Mouse (Mus musculus) midbrain, postnatal 0 days (tissue): ENCODE measurements at regions not wholly inside any gene's neighbourhood (a gene's known extent, or its start where the extent isn't known, plus 50 kb on each side); places are given as distances from the start of the nearest gene placed in this dataset.
A peak's percentile ranks its signal among the peaks of the same experiment; 100 is the strongest.

ENCODE experiments used
- ATAC-seq: fragments of 200-750 bp; cut with Nextera tagmentation; 2 replicates; pipeline ENCODE4 v1.8.0; 2017; ENCODE audit warnings: moderate number of reproducible peaks, mild to moderate bottlenecking, moderate TSS enrichment, moderate library complexity; ENCODE audit not compliant: low FRiP score
- DNase-seq: peaks from one replicate; pipeline ENCODE4 v3.0.0-alpha.2; 2015; ENCODE audit warnings: low spot score
- H3K27ac ChIP-seq: fragments of 300-500 bp; sonication (generic); 2 replicates; pipeline ENCODE4 v1.5.1; 2014; ENCODE audit warnings: low read depth, mild to moderate bottlenecking, low read length, mixed read lengths
- H3K27me3 ChIP-seq: fragments of 300-500 bp; sonication (generic); 2 replicates; pipeline ENCODE4 v1.6.1; 2014; ENCODE audit warnings: low read length, control low read depth, mixed read lengths; ENCODE audit not compliant: insufficient read depth
- H3K36me3 ChIP-seq: fragments of 300-500 bp; sonication (generic); 2 replicates; pipeline ENCODE4 v1.6.1; 2014; ENCODE audit warnings: low read length, control low read depth, mixed read lengths; ENCODE audit not compliant: insufficient read depth
- H3K4me1 ChIP-seq: fragments of 300-500 bp; sonication (generic); 2 replicates; pipeline ENCODE4 v1.6.1; 2014; ENCODE audit warnings: mild to moderate bottlenecking, control low read depth, antibody characterized with exemption, low read length, mixed read lengths; ENCODE audit not compliant: insufficient read depth
- H3K4me2 ChIP-seq: fragments of 300-500 bp; sonication (generic); 2 replicates; pipeline ENCODE4 v1.6.1; 2014; ENCODE audit warnings: low read depth, mild to moderate bottlenecking, low read length, mixed read lengths; ENCODE audit not compliant: poor library complexity, severe bottlenecking
- H3K4me3 ChIP-seq: fragments of 300-500 bp; sonication (generic); 2 replicates; pipeline ENCODE4 v1.5.1; 2014; ENCODE audit warnings: low read depth, mild to moderate bottlenecking, low read length, moderate library complexity
- H3K9ac ChIP-seq: fragments of 300-500 bp; sonication (generic); replicated peaks from 2 replicates; pipeline ENCODE4 v1.6.1; 2014; ENCODE audit warnings: mild to moderate bottlenecking, low read length, moderate library complexity, mixed read lengths; ENCODE audit not compliant: poor library complexity, severe bottlenecking
- H3K9me3 ChIP-seq: fragments of 300-500 bp; sonication (generic); 2 replicates; pipeline ENCODE4 v1.6.1; 2016; ENCODE audit warnings: low read length, control low read depth
- CTCF ChIP-seq: IDR thresholded peaks from 2 replicates; pipeline ENCODE4 v1.5.1; 2016; ENCODE audit warnings: antibody characterized with exemption, mild to moderate bottlenecking
- WGBS: fragments of 180-500 bp; shearing (Covaris S2); extraction: QIAGEN DNeasy Blood & Tissue Kit; methylation state at CpG from one replicate; pipeline ENCODE4 v1.1.7; 2014; 5-methylcytosine and 5-hydroxymethylcytosine counted together

DNA sequence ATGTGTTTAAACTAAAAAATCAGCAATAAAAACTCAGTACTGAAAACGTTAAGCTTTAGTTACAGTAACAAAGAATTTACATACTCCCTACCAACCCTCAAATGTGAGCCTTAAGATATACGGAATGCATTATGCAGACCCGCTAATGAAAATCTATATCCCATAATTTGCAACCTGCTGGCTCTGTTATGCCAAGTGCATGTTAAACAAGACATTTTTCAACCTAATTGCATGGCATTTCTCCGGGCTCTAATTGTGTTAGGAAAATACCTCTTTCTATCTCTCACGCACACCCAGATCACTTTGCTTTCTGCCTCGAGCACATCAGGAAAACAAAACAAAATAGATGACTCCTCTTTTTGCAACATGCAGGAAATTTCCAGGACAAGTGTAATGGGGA lies 368.6 kb upstream of the Mctp2 start:
- DNase-seq, result no peak

DNA sequence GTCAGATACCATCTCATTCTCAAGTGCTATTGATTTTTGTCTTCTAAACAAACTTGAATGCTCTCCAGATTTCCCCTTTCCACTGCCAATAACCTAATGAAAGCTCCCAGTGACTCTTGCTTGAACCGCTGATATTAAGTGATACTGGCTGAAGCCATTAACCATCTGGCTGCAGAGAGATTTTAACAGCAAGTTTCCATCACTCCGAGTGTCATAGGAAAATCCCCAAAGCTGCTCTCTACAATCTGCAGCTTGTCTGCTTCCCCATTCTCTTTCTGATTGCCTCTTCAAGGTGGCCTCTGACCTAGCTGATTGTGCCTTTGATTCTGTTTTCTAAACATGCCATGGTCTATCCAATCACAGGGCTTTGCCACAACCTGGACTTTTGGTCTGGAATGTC lies 379.4 kb upstream of the Mctp2 start:
- H3K4me1 ChIP-seq, result no peaks in the 10 kb centered on the region
- no peaks in the 10 kb centered on the region for H3K27me3 ChIP-seq
- H3K4me2 ChIP-seq, result no peak overlapping the region
- no peaks in the 10 kb centered on the region for H3K9me3 ChIP-seq
- H3K36me3 ChIP-seq, result no peaks in the 10 kb centered on the region
- H3K4me3 ChIP-seq, result no peak overlapping the region
- no peak for ATAC-seq
- no peak for TF ChIP-seq CTCF
- DNase-seq, result peak; percentile 38
- 63% methylated on average over 2 of the region's 2 CpGs for WGBS
- H3K9ac ChIP-seq, result no peak overlapping the region
- H3K27ac ChIP-seq, result no peak overlapping the region

More for the DNA sequence above, 368.6 kb upstream of the Mctp2 start:
- WGBS, result 49% methylated on average over 6 of the region's 6 CpGs
- H3K4me3 ChIP-seq, result no peak overlapping the region
- no peaks in the 10 kb centered on the region for H3K9me3 ChIP-seq
- TF ChIP-seq CTCF, result no peak
- H3K27me3 ChIP-seq, result no peaks in the 10 kb centered on the region
- H3K4me2 ChIP-seq, result no peak overlapping the region
- no peaks in the 10 kb centered on the region for H3K36me3 ChIP-seq
- ATAC-seq, result no peak
- no peaks in the 10 kb centered on the region for H3K4me1 ChIP-seq
- H3K27ac ChIP-seq, result no peak overlapping the region
- H3K9ac ChIP-seq, result no peak overlapping the region

DNA sequence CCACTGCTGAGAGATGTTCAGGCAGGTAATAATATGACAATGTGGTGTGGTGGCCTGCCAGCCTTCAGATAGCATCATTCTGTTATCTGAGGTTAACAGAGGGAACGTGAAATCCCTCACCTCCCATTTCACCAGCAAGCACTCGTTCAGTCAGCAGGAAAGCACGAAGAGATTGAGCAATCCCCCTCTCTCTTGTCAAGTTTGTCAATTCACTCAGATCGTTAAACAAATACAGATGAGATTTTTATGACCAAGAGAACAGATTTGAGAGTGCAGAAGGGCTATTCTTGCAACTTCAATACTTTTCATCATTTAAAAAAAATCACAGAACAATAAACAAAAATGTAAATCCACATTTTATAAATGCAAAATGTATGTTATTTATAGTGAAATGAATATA lies 380.9 kb upstream of the Mctp2 start:
- WGBS, result 58% methylated on average over 4 of the region's 4 CpGs
- no peak overlapping the region for H3K4me3 ChIP-seq
- no peak overlapping the region for H3K27ac ChIP-seq
- ATAC-seq (no peak), DNase-seq (no peak)
- H3K4me1 ChIP-seq, result no peaks in the 10 kb centered on the region
- no peaks in the 10 kb centered on the region for H3K27me3 ChIP-seq
- no peak overlapping the region for H3K9ac ChIP-seq
- H3K9me3 ChIP-seq, result no peaks in the 10 kb centered on the region
- H3K4me2 ChIP-seq, result no peak overlapping the region
- TF ChIP-seq CTCF, result no peak
- H3K36me3 ChIP-seq, result no peaks in the 10 kb centered on the region

DNA sequence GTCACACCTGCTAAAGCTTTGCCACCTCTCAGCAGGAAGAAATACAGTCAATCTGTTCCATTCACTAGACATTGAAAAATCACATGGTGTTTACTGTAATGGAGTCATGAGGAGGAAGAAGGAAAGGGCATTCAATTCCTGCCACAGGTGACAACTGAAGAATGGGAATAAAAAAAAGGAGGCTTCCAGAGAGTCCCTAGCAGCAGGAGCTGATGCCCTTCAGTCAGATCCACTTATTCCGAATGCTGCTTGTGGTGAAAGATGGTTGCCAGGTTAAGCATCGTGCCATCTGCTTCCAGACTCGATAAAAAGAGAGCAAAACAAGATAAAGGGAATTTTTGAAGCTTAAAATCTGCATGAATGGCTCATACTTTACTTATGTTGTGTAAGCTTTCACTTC lies 385.0 kb upstream of the Mctp2 start:
- Histone ChIP-seq H3K27ac (no peak overlapping the region), H3K9ac (no peak overlapping the region), H3K36me3 (no peaks in the 10 kb centered on the region), H3K4me1 (no peaks in the 10 kb centered on the region), H3K27me3 (no peaks in the 10 kb centered on the region), H3K9me3 (no peaks in the 10 kb centered on the region), H3K4me2 (no peak overlapping the region), H3K4me3 (no peak overlapping the region)
- DNase-seq (peak; percentile 59), ATAC-seq (no peak)
- WGBS, result 63% methylated on average over 3 of the region's 3 CpGs
- TF ChIP-seq CTCF, result no peak

DNA sequence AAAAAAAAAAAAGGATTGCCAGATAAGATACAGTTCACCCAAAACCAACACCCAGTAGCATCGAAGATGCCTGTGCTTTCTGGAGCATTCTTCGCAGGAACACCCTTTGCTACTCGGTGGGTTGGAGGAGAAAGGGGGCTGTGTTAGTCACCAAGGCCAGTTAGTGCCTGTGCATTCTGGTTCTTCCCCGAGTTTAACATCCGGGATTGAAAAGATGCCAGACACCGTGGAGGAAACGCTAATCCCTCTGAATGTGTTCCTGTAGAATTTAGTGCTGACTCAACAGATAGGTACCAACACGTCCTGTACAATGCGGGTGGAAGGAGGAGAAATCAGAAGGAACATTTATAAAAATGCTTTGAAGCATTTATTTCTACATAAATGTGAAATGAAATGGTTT lies 385.5 kb upstream of the Mctp2 start:
- WGBS, result 61% methylated on average over 9 of the region's 9 CpGs
- no peaks in the 10 kb centered on the region for H3K4me1 ChIP-seq
- H3K36me3 ChIP-seq, result no peaks in the 10 kb centered on the region
- TF ChIP-seq CTCF, result no peak
- no peaks in the 10 kb centered on the region for H3K27me3 ChIP-seq
- H3K9ac ChIP-seq, result no peak overlapping the region
- DNase-seq (peak; percentile 46), ATAC-seq (no peak)
- H3K27ac ChIP-seq, result no peak overlapping the region
- H3K4me3 ChIP-seq, result no peak overlapping the region
- H3K4me2 ChIP-seq, result no peak overlapping the region
- no peaks in the 10 kb centered on the region for H3K9me3 ChIP-seq

DNA sequence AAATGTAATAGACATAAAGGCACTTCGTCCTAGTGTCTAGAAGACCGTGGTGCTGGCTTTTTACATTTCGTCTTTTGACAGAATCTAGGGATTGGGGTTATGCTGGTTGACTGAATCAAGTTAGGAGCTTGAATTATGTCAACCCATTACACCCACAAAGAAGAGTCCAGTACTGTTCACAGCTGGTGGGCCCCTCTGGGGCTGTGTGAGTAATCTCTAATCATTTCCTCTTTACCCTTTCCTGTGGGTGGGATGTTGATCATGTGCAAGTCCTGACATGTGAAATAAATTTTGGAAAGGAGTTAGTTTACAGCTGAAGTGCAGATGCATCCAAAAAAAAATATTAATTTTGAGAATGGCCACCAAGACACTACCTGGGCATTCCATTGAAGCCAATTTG lies 390.3 kb upstream of the Mctp2 start:
- WGBS, result 92% methylated on average over 3 of the region's 3 CpGs
- no peak overlapping the region for H3K9ac ChIP-seq
- no peak for TF ChIP-seq CTCF
- no peaks in the 10 kb centered on the region for H3K4me1 ChIP-seq
- H3K9me3 ChIP-seq, result no peaks in the 10 kb centered on the region
- DNase-seq (no peak), ATAC-seq (no peak)
- no peaks in the 10 kb centered on the region for H3K36me3 ChIP-seq
- no peak overlapping the region for H3K4me3 ChIP-seq
- H3K27ac ChIP-seq, result no peak overlapping the region
- H3K4me2 ChIP-seq, result no peak overlapping the region
- no peaks in the 10 kb centered on the region for H3K27me3 ChIP-seq
